Mouse (Mus musculus) hindbrain, embryonic 12.5 days (tissue): ENCODE measurements at regions not wholly inside any gene's neighbourhood (a gene's known extent, or its start where the extent isn't known, plus 50 kb on each side); places are given as distances from the start of the nearest gene placed in this dataset.

ENCODE experiments used
- ATAC-seq: fragments of 200-750 bp; cut with Nextera tagmentation; 2 replicates; pipeline ENCODE4 v1.8.0; 2017; ENCODE audit warnings: moderate TSS enrichment; ENCODE audit not compliant: low FRiP score
- H3K27ac ChIP-seq: fragments of 300-500 bp; sonication (generic); 2 replicates; pipeline ENCODE4 v1.5.1; 2016; ENCODE audit warnings: mild to moderate bottlenecking
- H3K27me3 ChIP-seq: fragments of 300-500 bp; sonication (generic); 2 replicates; pipeline ENCODE4 v1.6.1; 2016; ENCODE audit warnings: mild to moderate bottlenecking
- H3K36me3 ChIP-seq: fragments of 300-500 bp; sonication (generic); 2 replicates; pipeline ENCODE4 v1.6.1; 2016; ENCODE audit warnings: mild to moderate bottlenecking
- H3K4me1 ChIP-seq: fragments of 300-500 bp; sonication (generic); 2 replicates; pipeline ENCODE4 v1.6.1; 2016
- H3K4me2 ChIP-seq: fragments of 300-500 bp; sonication (generic); replicated peaks from 2 replicates; pipeline ENCODE4 v1.6.1; 2016; ENCODE audit warnings: mild to moderate bottlenecking
- H3K4me3 ChIP-seq: fragments of 300-500 bp; sonication (generic); 2 replicates; pipeline ENCODE4 v1.5.1; 2016; ENCODE audit warnings: mild to moderate bottlenecking
- H3K9ac ChIP-seq: fragments of 300-500 bp; sonication (generic); 2 replicates; pipeline ENCODE4 v1.6.1; 2016; ENCODE audit warnings: mild to moderate bottlenecking, moderate library complexity
- H3K9me3 ChIP-seq: fragments of 300-500 bp; sonication (generic); replicated peaks from 2 replicates; pipeline ENCODE4 v1.6.1; 2016; ENCODE audit warnings: mild to moderate bottlenecking
- WGBS: fragments of 180-500 bp; shearing (Covaris S2); methylation state at CpG from one replicate; pipeline ENCODE4 v1.1.7; 2016; 5-methylcytosine and 5-hydroxymethylcytosine counted together

GRCm38 (mm10) chr19:6684921-6685320, 142.1 kb upstream of the Slc22a12 start:
- Histone ChIP-seq H3K4me2 (no peak overlapping the region), H3K4me3 (no peak overlapping the region)

DNA sequence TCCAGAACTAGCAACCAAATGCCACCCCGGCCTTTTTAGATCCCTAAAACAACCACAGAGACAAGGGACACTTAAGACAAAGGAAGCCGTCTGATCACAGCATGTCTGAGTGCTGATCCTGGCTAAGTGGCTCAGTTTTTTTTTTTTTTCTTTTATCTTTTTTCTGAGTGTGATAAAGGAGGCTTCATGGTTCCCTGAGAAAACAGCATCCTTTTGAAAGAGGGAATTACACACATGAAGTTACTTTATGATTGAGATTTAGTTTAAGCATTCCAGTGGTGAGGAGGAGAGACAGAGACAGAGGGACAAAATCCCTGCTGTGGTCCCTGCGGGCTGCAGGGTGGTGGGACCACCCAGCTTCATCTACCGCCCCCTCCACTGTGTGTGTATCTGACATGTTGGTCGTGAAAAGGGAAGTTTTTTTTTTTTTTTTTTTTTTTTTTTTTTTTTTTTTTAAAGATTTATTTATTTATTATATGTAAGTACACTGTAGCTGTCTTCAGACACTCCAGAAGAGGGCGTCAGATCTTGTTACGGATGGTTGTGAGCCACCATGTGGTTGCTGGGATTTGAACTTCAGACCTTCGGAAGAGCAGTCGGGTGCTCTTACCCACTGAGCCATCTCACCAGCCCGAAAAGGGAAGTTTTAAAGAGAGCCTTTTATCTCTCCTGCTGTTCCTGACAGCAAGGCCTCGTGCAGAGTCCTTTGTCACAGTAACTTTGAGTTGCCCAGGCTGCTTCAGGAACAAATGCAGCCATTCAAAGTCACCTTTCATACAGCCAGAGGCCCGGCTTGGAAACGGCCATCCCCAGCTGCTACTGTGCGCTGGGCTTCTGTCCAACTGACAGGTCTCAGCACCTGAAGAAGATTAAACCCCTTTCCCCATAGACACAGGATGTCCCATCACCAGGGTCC, 136.8 kb upstream of the Slc22a12 start:
- no peak overlapping the region for H3K4me3 ChIP-seq
- H3K9ac ChIP-seq: no peak overlapping the region
- H3K36me3 ChIP-seq: no peaks in the 10 kb centered on the region
- no peak overlapping the region for H3K27ac ChIP-seq
- no peak for ATAC-seq
- H3K4me2 ChIP-seq: no peak overlapping the region
- no peaks in the 10 kb centered on the region; the same call in 1 of the 2 replicates for H3K27me3 ChIP-seq
- no peaks in the 10 kb centered on the region for H3K9me3 ChIP-seq
- WGBS: 14% methylated on average over 12 of the region's 14 CpGs
- peaks cover 3% of the 10 kb centered on the region; the same call in 1 of the 2 replicates for H3K4me1 ChIP-seq

More at GRCm38 (mm10) chr19:6684921-6685320, 142.1 kb upstream of the Slc22a12 start:
- Histone ChIP-seq H3K27ac (no peak overlapping the region), H3K36me3 (no peaks in the 10 kb centered on the region), H3K27me3 (no peaks in the 10 kb centered on the region; the same call in 1 of the 2 replicates), H3K9me3 (no peaks in the 10 kb centered on the region), H3K9ac (no peak overlapping the region), H3K4me1 (peaks cover 3% of the 10 kb centered on the region; the same call in 1 of the 2 replicates)
- WGBS: 48% methylated on average over 4 of the region's 4 CpGs
- no peak for ATAC-seq

DNA sequence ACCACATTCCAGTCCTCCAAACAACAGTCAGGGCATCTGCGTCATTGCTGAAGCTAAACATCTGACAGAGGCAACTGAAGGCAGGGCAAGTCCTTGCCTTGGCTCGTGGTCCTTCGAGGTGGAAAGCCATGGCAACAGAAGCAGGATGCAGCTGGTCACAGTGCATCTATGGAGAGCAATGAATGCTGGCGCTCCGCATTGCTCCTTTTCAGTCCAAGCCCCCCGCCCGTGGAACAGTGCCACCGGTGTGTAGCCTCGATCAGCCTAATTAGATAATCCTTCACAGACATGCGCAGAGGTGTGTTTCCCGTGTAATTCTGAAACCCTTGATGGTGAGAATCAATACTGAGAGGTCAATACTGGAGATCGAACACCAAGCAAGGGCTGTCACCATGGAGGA, 134.7 kb upstream of the Slc22a12 start:
- no peak overlapping the region for H3K4me3 ChIP-seq
- 78% methylated on average over 12 of the region's 12 CpGs for WGBS
- no peak overlapping the region for H3K9ac ChIP-seq
- ATAC-seq: no peak
- H3K36me3 ChIP-seq: no peaks in the 10 kb centered on the region
- H3K4me1 ChIP-seq: peaks cover 3% of the 10 kb centered on the region; the same call in 1 of the 2 replicates
- no peaks in the 10 kb centered on the region; the same call in 1 of the 2 replicates for H3K27me3 ChIP-seq
- H3K9me3 ChIP-seq: no peaks in the 10 kb centered on the region
- no peak overlapping the region for H3K4me2 ChIP-seq
- H3K27ac ChIP-seq: no peak overlapping the region

- 48% methylated on average over 3 of the region's 3 CpGs for WGBS
- H3K4me2 ChIP-seq: no peak overlapping the region
- no peak for ATAC-seq
These were observed 132.8 kb upstream of the Slc22a12 start for GRCm38 (mm10) chr19:6675586-6675985.

DNA sequence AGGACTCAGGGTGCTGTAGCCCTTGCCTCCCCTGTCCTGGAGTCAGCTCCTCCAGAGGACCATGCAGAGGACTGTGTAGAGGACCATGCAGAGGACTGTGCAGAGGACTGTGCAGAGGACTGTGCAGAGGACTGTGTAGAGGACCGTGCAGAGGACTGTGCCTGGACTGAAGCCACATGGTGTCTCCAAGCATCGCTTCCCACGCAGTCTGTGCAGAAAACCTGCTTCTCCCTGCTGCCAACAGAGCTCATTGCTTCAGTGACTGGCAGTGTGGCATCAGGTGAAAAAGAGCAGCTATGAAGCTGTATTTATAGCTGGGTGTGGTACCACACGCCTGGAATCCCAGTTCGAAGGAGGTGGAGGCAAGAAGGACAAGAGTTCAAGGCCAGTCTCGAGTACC, 128.9 kb upstream of the Slc22a12 start:
- Histone ChIP-seq H3K4me3 (no peak overlapping the region), H3K4me2 (no peak overlapping the region), H3K4me1 (no peaks in the 10 kb centered on the region), H3K27ac (no peak overlapping the region), H3K9me3 (no peaks in the 10 kb centered on the region), H3K27me3 (no peaks in the 10 kb centered on the region), H3K36me3 (no peaks in the 10 kb centered on the region), H3K9ac (no peak overlapping the region)
- ATAC-seq: no peak
- WGBS: 90% methylated on average over 6 of the region's 6 CpGs

More at GRCm38 (mm10) chr19:6675586-6675985, 132.8 kb upstream of the Slc22a12 start:
- no peaks in the 10 kb centered on the region for H3K27me3 ChIP-seq
- H3K36me3 ChIP-seq: no peaks in the 10 kb centered on the region
- no peak overlapping the region for H3K27ac ChIP-seq
- peaks cover 3% of the 10 kb centered on the region; the same call in 1 of the 2 replicates for H3K4me1 ChIP-seq
- H3K9me3 ChIP-seq: no peaks in the 10 kb centered on the region
- no peak overlapping the region for H3K9ac ChIP-seq
- no peak overlapping the region for H3K4me3 ChIP-seq

DNA sequence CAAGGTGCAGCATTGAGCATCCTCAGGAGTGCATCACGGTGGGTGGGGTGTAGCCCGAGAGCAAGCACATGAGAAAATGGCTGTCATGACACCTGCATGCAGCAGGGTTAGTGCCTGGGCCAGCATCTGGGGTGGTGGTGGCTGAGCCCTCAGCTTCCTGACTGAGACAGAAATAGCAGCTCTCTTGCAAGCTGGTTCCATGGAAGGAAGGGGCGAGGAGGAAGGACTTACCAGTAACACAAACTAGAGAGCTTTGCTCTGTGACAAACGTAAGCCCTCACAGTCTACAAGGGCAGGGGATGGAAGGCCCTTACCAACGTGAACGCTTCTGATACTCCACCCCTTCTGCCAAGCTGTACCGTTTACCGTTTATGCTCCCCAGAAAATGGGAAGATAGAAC, 127.0 kb upstream of the Slc22a12 start:
- H3K4me1 ChIP-seq: no peaks in the 10 kb centered on the region
- no peak overlapping the region for H3K4me3 ChIP-seq
- 78% methylated on average over 8 of the region's 8 CpGs for WGBS
- no peaks in the 10 kb centered on the region for H3K36me3 ChIP-seq
- H3K9me3 ChIP-seq: no peaks in the 10 kb centered on the region
- H3K27ac ChIP-seq: no peak overlapping the region
- H3K9ac ChIP-seq: no peak overlapping the region
- no peak overlapping the region for H3K4me2 ChIP-seq
- no peak for ATAC-seq
- no peaks in the 10 kb centered on the region for H3K27me3 ChIP-seq

- Histone ChIP-seq H3K9me3 (no peaks in the 10 kb centered on the region), H3K4me2 (no peak overlapping the region), H3K27ac (no peak overlapping the region), H3K4me1 (no peaks in the 10 kb centered on the region), H3K36me3 (no peaks in the 10 kb centered on the region), H3K4me3 (no peak overlapping the region), H3K9ac (no peak overlapping the region), H3K27me3 (no peaks in the 10 kb centered on the region)
- no peak for ATAC-seq
- 70% methylated on average over 2 of the region's 2 CpGs for WGBS
These were observed 125.7 kb upstream of the Slc22a12 start for GRCm38 (mm10) chr19:6668545-6668944.

DNA sequence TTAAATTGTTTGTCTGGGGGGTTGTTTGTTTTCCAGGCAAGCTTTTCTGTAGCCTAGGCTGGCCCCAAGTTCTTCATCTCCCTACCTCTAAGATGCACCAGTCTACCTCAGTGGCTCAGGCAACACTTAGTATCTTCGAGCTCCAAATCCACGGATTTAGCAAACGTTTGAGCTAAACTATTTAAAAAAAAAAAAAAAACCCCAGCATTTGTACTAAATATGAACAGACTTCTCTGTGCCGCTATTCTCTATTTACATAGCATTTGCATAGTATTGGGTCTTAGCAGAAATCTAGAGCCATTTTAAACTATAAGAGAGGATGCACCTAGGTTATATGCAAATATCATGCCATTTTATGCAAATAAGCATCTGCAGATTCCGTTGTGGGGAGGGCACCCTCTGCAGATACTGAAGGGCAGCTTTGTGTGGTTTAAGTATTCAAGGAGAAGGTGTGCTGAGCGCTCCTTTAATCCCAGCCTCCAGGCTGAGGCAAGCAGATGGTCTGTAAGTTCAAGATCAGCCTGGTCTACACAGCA, 123.4 kb upstream of the Slc22a12 start:
- Histone ChIP-seq H3K4me1 (peaks cover 4% of the 10 kb centered on the region; the same call in 1 of the 2 replicates), H3K9ac (no peak overlapping the region), H3K4me3 (no peak overlapping the region), H3K9me3 (no peaks in the 10 kb centered on the region), H3K36me3 (no peaks in the 10 kb centered on the region), H3K27ac (no peak overlapping the region), H3K27me3 (no peaks in the 10 kb centered on the region), H3K4me2 (no peak overlapping the region)
- WGBS: 77% methylated on average over 6 of the region's 6 CpGs
- no peak for ATAC-seq

DNA sequence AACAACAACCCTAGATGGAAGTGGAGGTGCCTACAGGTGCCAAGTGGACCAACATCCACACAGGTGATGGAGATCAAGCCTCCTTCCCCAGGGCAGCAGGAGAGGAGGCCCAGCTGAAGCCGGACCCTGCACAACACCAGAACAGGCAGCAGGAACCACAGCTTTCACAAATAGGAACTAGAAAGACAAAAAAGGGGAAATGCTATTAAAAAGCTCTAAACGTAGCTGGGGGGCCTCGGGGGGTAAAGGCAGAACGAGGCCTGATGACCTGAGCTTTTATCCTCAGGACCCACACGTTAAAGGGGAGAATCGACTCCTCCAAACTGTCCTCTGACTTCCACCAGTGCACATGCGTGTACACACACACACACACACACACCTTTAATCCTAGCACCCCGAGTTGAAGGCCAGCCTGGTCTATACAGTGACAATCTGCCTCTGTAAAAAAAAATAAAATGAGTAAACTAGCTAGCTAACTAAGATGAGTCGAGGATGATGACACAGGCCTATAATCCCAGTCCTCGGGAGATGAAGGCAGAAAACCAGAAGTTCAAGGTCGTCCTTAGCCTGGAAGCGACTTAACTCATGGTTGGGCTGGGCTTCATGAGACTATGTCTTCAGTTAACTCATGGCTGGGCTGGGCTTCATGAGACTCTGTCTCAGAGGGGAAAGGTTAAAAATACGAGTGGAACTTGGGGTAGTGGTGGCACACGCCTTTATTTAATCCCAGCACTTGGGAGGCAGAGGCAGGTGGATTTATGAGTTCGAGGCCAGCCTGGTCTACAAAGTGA, 122.6 kb upstream of the Slc22a12 start:
- ATAC-seq: no peak
- Histone ChIP-seq H3K9me3 (no peaks in the 10 kb centered on the region), H3K4me1 (peaks cover 4% of the 10 kb centered on the region; the same call in 1 of the 2 replicates), H3K27me3 (no peaks in the 10 kb centered on the region), H3K36me3 (no peaks in the 10 kb centered on the region), H3K4me3 (no peak overlapping the region), H3K27ac (no peak overlapping the region), H3K4me2 (no peak overlapping the region), H3K9ac (no peak overlapping the region)
- 80% methylated on average over 15 of the region's 15 CpGs for WGBS

DNA sequence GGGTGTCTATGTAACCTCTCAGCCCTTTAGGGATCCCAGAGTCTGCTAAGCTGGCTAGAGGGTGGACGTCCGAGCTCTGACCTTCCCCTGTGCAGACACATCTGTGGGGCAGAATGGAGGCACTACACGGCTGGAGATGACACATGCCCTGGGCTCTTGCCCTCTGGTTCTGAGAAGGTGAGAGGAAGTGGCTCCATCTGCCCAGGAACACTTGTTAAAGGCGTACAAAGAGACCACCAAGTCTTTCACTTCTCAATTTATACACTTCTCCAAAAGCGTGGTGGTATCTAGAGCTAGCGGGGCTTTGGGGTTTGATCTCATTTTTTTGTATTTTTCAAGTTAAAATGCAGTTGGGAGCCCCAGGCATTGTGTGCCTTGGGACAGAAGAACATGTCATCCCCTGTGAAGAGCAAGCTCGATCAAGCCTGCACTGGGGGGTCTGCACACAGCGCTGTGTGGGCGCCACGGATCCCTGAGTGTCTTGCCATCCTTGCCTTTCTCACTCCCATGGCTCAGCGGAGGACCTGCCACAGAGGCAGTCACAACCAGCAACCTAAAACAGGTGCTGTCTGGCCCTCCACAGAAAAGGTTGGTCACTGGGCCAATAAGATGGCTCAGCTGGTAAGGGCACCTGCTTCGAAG, 121.6 kb upstream of the Slc22a12 start:
- H3K36me3 ChIP-seq: no peaks in the 10 kb centered on the region
- WGBS: 84% methylated on average over 12 of the region's 12 CpGs
- no peak overlapping the region for H3K4me2 ChIP-seq
- H3K4me3 ChIP-seq: no peak overlapping the region
- no peak overlapping the region for H3K27ac ChIP-seq
- no peaks in the 10 kb centered on the region for H3K9me3 ChIP-seq
- no peak overlapping the region for H3K9ac ChIP-seq
- H3K4me1 ChIP-seq: peaks cover 4% of the 10 kb centered on the region; the same call in 1 of the 2 replicates
- ATAC-seq: no peak
- H3K27me3 ChIP-seq: no peaks in the 10 kb centered on the region

DNA sequence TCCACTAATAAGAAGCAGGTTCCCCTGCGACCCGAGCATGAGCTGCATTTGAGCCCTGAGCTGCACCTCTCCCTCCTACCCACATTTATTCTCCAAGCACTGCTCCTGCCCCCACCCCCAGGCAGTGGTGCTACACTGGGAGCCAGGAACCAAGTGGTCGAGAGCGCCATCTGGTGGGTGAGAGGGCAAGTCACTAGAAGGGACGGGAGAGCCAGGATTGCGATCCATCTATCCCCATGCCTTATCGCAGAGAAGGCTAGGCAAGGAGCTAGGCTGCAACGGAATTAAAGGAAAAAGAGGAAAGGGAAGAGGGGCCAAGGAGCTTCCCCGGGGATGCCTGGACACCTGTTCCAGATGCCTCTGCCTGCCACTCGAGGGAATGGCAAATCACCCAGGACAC, 120.6 kb upstream of the Slc22a12 start:
- Histone ChIP-seq H3K36me3 (no peaks in the 10 kb centered on the region), H3K4me3 (no peak overlapping the region), H3K27me3 (no peaks in the 10 kb centered on the region), H3K9ac (no peak overlapping the region), H3K4me2 (no peak overlapping the region), H3K27ac (no peak overlapping the region), H3K4me1 (peaks cover 4% of the 10 kb centered on the region; the same call in 1 of the 2 replicates), H3K9me3 (no peaks in the 10 kb centered on the region)
- 4% methylated on average over 10 of the region's 10 CpGs for WGBS
- ATAC-seq: peak; percentile 85
